Mouse (Mus musculus): ENCODE results near the gene Elmod2.

Elmod2 gene

DNA sequence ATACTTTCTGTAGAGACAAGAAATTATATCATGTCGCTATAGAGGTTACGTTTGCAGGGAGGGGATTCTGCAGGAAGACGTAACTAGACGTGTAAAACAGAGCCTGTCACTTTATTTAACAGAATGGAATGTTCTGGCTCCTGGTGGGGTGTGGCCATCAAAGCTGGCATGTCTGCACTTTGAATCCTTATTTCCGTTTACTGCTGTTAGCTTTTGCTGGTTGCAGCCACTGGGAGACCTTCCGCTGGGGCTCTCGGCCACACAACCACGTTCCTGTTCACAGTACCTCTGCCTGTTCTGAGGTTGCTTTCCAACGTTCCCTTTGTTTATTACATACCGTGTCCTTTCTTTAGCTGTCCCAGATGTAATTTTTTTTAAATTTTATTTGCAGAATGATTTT, 59.8 kb downstream of the Elmod2 start:
- DNase-seq: no peak

GRCm38 (mm10) chr8:83271172-83271571, 61.1 kb downstream of the Elmod2 start:
- DNase-seq: no peak
